Mouse (Mus musculus) midbrain, embryonic 13.5 days (tissue): ENCODE measurements at regions not wholly inside any gene's neighbourhood (a gene's known extent, or its start where the extent isn't known, plus 50 kb on each side); places are given as distances from the start of the nearest gene placed in this dataset.

Experiments
- ATAC-seq: fragments of 200-750 bp; cut with Nextera tagmentation; 2 replicates; pipeline ENCODE4 v1.8.0; 2017; ENCODE audit warnings: mild to moderate bottlenecking, moderate TSS enrichment, moderate library complexity
- H3K27ac ChIP-seq: fragments of 300-500 bp; sonication (generic); 2 replicates; pipeline ENCODE4 v1.5.1; 2015; ENCODE audit warnings: inconsistent platforms, mild to moderate bottlenecking, moderate library complexity
- H3K27me3 ChIP-seq: fragments of 300-500 bp; sonication (generic); 2 replicates; pipeline ENCODE4 v1.6.1; 2015; ENCODE audit warnings: mild to moderate bottlenecking, inconsistent platforms
- H3K36me3 ChIP-seq: fragments of 300-500 bp; sonication (generic); 2 replicates; pipeline ENCODE4 v1.6.1; 2015; ENCODE audit warnings: mild to moderate bottlenecking, inconsistent platforms
- H3K4me1 ChIP-seq: fragments of 300-500 bp; sonication (generic); replicated peaks from 2 replicates; pipeline ENCODE4 v1.6.1; 2015; ENCODE audit warnings: inconsistent platforms
- H3K4me2 ChIP-seq: fragments of 300-500 bp; sonication (generic); replicated peaks from 2 replicates; pipeline ENCODE4 v1.6.1; 2015; ENCODE audit warnings: moderate library complexity, mild to moderate bottlenecking, inconsistent platforms
- H3K4me3 ChIP-seq: fragments of 300-500 bp; sonication (generic); replicated peaks from 2 replicates; pipeline ENCODE4 v1.5.1; 2015; ENCODE audit warnings: mild to moderate bottlenecking, inconsistent platforms
- H3K9ac ChIP-seq: fragments of 300-500 bp; sonication (generic); replicated peaks from 2 replicates; pipeline ENCODE4 v1.6.1; 2015; ENCODE audit warnings: mild to moderate bottlenecking, inconsistent platforms
- H3K9me3 ChIP-seq: fragments of 300-500 bp; sonication (generic); 2 replicates; pipeline ENCODE4 v1.6.1; 2016; ENCODE audit warnings: mild to moderate bottlenecking, inconsistent platforms
- WGBS: fragments of 180-500 bp; shearing (Covaris S2); methylation state at CpG from one replicate; pipeline ENCODE4 v1.1.7; 2015; 5-methylcytosine and 5-hydroxymethylcytosine counted together

- Histone ChIP-seq H3K4me1 (no peaks in the 10 kb centered on the region), H3K36me3 (no peaks in the 10 kb centered on the region), H3K4me3 (no peak overlapping the region), H3K27ac (no peak overlapping the region), H3K27me3 (no peaks in the 10 kb centered on the region), H3K9ac (no peak overlapping the region), H3K4me2 (no peak overlapping the region), H3K9me3 (no peaks in the 10 kb centered on the region)
- ATAC-seq, result no peak
- WGBS, result 74% methylated on average over 3 of the region's 3 CpGs
Measured at GRCm38 (mm10) chrX:68622141-68622540, 56.2 kb upstream of the Fmr1 start.
